Mouse (Mus musculus) brown adipose tissue, adult 24 weeks (tissue): ENCODE results near the gene N4bp3. TPM values are rescaled to one million over a fixed set of nuclear protein-coding genes. Genes with fewer than 3 reads are reported as not detected.
A peak's percentile ranks its signal among the peaks of the same experiment; 100 is the strongest.

ENCODE experiments used
- H3K27ac ChIP-seq: fragments of 200-500 bp; replicated peaks from 2 replicates; pipeline ENCODE4 v1.5.1; 2012; ENCODE audit warnings: low read depth, mild to moderate bottlenecking, low read length
- H3K4me1 ChIP-seq: fragments of 200-500 bp; 2 replicates; pipeline ENCODE4 v1.6.1; 2012; ENCODE audit warnings: low read length, mixed read lengths; ENCODE audit not compliant: control insufficient read depth, insufficient read depth, insufficient read length
- H3K4me3 ChIP-seq: fragments of 200-500 bp; 2 replicates; pipeline ENCODE4 v1.5.1; 2012; ENCODE audit warnings: low read depth, mild to moderate bottlenecking, low read length, moderate library complexity; ENCODE audit not compliant: insufficient read depth
- polyA plus RNA-seq: library from polyadenylated mRNA; stranded (reverse); fragments of >200 nt; gene quantifications from 2 replicates; pipeline ENCODE4 v1.2.4, GENCODE M21; 2012; ENCODE audit not compliant: missing spikeins, insufficient read depth, insufficient read length

Gene N4bp3
- polyA plus RNA-seq, 1 experiment, result 2.0 TPM

DNA sequence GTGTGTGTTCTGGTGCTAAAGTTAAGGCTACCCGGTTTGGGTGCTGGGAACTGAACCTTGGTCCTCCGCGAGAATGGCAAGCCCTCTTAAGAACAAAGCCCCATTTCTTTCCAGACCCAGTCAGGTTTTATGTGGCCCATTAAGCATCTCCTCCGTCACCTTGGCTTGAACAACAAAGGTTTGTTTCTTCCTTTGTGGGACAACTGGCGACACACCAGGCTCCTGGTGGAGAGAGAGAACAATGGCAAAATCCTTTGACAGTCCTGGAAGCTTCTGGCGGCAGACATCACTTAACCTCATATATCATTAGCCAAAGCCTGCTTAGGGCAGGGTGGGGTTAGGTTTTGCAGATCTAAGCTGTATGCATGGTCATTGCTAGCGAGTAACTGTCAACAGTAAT, 12.0 kb upstream of the N4bp3 start:
- H3K4me3 ChIP-seq, result no peak overlapping the region
- no peak overlapping the region for H3K27ac ChIP-seq
- H3K4me1 ChIP-seq, result peaks cover 15% of the 10 kb centered on the region

DNA sequence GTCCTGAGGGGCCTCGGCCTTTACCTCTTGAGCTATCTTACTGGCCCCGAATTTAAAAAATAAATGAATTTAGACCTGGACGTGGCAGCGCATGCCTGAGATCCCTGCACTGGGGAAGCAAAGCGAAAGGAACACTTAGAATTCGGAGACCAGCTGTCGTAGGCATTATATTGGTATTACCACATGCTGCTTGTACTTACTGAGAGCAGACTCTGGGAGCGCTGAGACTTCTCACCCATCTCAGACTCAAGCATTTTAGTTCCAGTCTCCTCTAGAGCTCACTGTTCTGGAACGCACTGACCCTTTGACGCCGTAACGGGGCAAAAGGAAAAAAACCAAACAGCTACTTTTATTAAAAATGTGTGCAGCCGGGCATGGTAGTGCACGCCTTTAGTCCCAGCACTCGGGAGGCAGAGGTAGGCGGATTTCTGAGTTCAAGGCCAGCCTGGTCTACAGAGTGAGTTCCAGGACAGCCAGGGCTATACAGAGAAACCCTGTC, 11.3 kb upstream of the N4bp3 start:
- no peak overlapping the region for H3K4me3 ChIP-seq
- H3K4me1 ChIP-seq, result peaks cover 20% of the 10 kb centered on the region
- no peak overlapping the region for H3K27ac ChIP-seq

DNA sequence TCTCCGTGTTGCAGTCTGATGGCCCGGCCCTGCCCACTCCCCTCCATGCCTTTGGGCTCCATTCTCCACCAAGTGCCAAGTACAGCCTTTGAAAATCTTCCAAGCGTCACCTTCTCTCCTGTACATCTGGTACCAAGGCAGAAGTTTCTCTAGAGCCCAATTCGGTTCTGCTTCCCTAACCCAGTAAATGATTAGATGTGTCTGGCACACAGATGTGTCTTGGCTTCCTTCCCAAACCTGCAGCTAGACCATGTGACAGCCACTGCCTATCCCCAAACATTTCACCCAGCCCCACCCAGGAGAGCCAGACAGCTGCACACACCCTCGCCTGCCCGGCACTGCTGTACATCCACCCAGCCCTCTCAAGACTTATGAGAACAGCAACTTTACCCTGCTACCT, 8.1 kb upstream of the N4bp3 start:
- H3K4me3 ChIP-seq, result no peak overlapping the region
- H3K27ac ChIP-seq, result 0 out of 2 replicates have a peak overlapping the region, but pooled peaks have one; percentile 31
- peaks cover 33% of the 10 kb centered on the region for H3K4me1 ChIP-seq

DNA sequence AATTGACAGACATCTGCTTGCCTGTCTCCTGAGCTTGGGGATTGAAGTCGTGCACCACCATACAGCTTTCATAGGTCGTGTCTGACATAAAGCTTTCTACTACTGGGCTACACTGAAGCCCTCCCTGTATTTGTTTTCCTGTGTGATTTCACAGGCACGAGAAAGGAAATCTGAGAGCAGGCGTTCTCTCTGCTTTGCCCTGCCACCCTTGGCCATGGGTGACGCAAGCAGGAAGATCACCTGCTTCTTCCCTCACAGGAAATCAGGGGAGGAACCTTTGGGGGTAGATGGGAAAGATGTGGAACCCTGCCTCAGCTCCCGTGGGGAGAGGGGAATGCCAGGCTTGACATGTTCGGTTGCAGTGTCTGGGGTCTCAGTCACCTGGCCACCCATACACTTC, 7.6 kb upstream of the N4bp3 start:
- Histone ChIP-seq H3K4me3 (no peak overlapping the region), H3K27ac (0 out of 2 replicates have a peak overlapping the region, but pooled peaks have one; percentile 47)

DNA sequence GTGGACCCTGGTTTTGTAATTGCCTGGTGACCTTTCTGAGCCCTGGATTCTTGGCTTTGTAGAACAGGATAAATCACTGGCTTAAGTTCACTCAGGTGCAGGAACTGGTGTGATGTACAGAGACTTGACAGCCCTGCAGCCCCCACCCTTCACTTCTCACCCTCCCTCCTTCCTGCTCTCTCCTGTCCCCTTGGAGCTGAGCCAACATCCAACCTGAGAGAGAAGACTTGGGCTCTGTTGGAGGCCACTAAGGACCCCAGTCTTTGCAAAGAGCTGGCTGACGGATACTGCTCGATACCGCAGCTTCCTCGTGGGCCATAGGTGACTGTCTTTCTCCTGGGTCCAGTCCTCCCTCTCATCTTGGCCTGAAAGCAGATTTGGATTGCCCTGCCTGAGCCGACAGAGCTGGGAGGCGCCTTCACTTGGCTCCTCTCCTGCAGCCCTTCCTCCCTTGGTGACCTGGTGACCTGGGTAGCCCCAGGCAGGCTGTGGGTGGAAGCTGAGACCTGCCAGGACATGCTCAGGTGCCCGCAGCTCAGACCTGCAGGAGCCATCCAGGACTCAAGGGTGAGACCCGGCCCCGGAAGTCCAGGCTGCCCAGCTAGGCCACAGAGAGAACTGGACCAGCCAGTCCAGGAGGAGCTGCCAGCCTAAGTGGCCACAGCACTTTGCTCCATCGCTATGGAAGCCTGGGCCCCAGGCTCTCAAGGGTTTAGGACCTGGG, 6.3 kb upstream of the N4bp3 start:
- H3K27ac ChIP-seq, result no peak overlapping the region; the same call in 1 of the 2 replicates
- no peak overlapping the region for H3K4me3 ChIP-seq
- H3K4me1 ChIP-seq, result peaks cover 30% of the 10 kb centered on the region

More for the DNA sequence above, 7.6 kb upstream of the N4bp3 start:
- peaks cover 33% of the 10 kb centered on the region for H3K4me1 ChIP-seq

DNA sequence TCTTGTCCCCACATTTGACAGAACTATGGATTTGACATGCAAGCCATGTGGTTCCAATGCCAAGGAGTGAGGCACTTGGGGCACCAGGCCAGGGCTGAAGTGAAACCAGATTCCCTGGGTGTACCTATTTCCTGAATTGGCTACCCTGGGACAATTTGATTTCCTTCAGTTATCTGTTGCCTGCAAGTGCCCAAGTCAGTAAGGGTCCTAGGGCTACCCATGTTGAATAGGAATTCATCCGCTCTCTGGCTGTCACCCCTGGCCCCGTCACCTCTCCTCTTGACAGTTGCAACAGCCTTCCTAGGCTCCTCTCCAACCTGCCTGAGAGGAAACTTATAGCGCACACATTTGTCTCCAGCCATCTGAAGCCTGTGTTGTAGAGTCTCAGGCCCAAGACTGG, 4.2 kb upstream of the N4bp3 start:
- H3K27ac ChIP-seq, result peak overlapping the region; percentile 60
- peaks cover 30% of the 10 kb centered on the region for H3K4me1 ChIP-seq
- H3K4me3 ChIP-seq, result no peak overlapping the region

DNA sequence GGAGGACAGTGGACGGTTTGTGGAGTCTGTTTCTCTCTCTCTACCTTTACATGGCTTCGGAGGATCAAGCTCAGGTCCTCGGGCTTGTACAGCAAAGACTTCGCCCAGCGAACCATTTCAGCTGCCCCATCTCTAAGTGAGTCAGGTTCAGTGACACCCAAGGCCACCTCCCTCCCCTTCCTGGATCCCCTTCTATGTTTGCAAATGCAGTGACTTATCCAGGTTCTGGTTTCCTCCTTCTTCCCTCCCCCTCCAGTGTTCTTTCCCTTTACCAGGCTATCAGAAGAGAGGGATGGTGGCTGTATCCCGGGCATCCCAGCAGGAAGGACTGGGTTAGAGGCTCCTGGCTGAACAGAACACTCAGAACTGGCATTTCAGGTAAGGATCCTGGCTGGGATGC, 3.1 kb upstream of the N4bp3 start:
- H3K27ac ChIP-seq, result no peak overlapping the region
- H3K4me3 ChIP-seq, result no peak overlapping the region
- H3K4me1 ChIP-seq, result peaks cover 21% of the 10 kb centered on the region

DNA sequence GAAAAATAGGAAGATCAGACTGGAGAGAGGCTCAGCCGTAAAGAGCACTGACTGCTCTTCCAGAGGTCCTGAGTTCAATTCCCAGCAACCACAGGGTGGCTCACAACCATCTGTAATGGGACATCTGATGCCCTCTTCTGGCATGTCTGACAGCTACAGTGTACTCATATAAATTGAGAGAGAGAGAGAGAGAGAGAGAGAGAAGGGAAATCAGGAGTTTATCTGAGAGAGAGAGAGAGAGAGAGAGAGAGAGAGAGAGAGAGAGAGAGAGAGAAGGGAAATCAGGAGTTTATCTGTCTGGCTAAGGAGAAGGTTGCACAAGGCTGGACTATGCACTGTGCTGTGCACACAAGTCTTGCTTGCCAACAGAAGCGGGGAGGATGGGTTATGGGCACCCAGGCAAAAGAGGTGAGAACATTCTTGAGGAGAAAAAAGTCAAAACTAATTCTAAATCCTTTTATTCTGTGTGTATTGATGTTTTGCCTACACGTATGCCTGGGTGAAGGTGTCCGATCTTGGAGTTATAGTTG, 2.3 kb upstream of the N4bp3 start:
- Histone ChIP-seq H3K27ac (no peak overlapping the region), H3K4me1 (peaks cover 17% of the 10 kb centered on the region), H3K4me3 (no peak overlapping the region)

DNA sequence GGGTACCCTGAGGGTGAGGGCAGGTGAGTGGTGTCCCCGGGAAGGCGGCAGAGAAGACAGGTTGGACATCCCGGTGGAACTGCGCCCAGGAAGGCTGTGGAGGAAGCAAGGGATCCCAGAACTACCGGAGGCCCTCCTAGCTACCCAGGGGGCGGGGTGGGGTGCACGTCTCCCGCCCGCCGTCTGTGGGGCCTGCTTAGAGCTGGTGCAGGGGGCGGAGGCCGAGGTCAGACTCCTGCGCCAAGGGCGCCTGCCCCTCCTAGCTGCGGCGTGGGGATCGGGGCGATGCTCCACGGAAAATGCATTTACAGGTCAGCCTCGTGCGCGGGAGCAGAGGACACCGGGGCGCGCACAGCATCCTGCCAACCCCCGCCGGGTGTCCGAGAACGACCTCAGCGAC, 381 bp downstream of the N4bp3 start:
- H3K27ac ChIP-seq, result peak overlapping the region; percentile 93
- H3K4me3 ChIP-seq, result peak overlapping the region; percentile 77
- H3K4me1 ChIP-seq, result peaks cover 8% of the 10 kb centered on the region

DNA sequence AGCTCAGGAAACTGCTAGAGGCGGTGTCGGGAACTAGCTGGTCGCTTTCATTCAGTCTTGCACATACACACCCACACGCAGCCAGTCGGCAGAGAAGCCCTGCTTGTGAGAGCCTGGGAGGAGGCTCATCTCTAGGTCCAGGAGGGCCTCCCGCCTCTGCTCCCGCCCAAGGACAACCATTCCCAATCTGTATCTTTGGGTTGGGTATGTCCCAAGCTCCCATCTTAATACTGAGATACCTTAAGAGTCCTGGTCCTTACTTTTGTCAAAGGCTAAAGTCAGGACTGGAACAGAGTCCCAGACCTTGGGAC, 798 bp downstream of the N4bp3 start:
- Histone ChIP-seq H3K27ac (peak overlapping the region; percentile 93), H3K4me3 (peak overlapping the region; percentile 77), H3K4me1 (peaks cover 10% of the 10 kb centered on the region)

DNA sequence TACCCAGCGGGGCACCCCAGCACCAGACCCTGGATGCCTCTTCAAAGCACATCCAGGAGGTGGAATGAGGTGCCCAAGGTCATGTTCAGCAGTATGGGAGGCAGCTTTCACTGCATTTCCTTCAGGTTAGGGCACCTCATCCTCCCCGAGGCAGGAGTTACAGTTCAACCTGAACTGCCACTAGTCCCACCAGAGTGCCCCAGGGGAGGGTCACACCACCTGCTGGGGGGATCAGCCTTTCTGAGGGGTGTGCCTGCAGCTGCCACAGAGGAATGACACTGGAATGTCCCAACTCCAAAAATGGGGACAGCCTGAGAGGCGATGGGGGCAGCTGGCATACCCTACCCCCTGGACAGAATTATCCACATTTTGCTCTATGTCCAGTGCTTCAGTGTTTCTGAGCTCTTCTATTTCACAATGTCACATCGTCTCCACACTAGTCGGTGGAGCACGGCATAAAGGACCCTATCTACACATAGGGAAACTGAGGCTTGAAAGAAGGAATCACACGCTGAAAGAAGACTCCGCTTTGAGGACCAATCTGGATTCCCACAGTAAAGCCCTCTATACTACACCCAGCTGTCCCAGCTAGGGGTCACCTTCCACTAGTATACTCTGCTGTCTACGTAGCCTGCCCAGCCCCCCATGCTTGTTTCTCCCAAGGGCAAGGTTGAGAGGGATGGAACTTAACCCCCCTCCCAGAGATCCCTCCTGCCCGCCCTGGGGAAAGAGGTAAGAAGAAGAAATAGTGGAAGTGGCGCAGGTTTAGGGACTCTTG, 1.3 kb downstream of the N4bp3 start:
- Histone ChIP-seq H3K27ac (peak overlapping the region; percentile 93), H3K4me3 (peak overlapping the region; percentile 77), H3K4me1 (peaks cover 12% of the 10 kb centered on the region)

DNA sequence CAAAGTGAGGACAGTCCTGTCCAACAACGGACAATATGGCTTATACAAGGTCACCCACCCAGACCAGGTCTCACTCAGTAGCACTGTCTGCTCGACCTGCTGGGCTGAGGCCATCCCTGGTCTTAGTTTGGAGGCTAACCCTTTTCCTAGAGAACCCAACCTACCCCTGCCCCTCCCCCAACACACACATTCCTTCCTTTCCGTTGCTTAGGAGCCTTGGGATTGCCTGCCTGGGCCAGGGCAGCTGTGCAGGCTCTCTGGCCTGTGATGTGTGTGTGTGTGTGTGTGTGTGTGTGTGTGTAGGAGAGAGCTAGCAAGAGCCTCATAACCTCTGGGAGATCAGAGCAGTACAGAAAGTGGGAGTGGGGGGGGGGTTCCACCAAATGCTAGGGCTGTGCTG, 2.1 kb downstream of the N4bp3 start:
- H3K4me1 ChIP-seq, result peaks cover 19% of the 10 kb centered on the region
- peak overlapping the region; percentile 93 for H3K27ac ChIP-seq
- H3K4me3 ChIP-seq, result peak overlapping the region; percentile 77

DNA sequence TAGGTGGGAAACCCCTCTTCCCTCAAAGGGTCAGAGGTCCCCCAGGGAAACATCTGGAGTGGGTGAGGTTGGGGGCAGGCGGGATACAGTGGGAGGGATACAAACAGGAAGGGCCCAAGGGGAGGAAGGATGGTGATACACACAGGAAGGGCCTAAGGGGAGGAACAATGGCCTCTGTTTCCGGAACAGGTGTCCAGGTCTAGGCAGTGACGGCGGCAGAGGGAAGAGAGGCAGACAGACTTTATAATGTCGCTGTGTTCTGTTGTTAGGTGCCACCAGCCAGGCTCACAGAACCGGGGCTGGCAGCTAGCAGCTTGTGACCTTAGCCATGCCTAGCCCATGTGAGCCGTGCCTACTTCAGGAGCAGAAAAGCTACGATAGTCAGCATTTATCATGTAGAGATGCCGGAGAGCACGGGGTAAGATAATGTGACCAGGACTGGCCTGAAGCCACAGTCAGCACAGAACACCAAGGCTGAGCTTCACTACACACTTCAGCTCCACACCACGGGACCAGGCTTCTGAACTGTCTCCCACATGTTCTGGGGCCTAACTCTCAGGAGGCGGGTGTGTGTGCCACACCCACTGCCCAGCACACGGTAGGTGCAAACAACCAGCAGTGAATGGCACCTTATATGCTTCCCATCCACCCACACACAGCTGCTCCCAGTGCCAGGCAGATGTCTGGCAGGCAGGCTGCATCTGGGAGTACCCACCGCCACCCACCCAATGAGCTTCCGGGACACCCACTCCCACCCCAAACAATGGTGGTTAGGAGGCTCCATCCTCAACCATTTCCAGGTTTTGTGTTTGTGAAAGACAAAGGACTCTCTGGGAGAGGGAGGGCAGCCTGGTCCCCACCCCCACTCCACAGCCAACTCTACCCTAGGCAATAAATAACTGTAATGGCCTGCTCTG, 3.6 kb downstream of the N4bp3 start:
- H3K4me3 ChIP-seq, result peak overlapping the region; percentile 53
- peak overlapping the region; percentile 98 for H3K27ac ChIP-seq

DNA sequence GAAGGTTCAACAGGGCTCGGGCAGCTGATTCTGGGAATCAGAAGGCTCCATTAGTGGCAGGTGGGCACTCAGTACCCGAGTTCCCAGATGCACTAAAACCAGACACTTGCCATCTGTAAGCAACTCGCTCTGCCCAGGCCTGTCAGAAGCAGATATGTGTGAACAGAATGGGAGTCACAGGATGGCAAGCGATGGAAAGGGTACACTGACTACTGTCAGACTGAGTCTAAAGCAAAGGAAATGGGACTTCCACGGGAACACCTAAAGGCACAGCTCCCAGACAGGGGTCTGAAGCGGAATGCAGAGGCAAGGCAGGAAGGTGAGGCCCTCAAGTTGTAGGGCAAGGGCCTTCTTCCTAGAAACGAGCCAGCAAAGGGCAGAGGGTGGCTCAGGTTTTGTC, 4.4 kb downstream of the N4bp3 start:
- H3K4me1 ChIP-seq, result peaks cover 29% of the 10 kb centered on the region
- H3K27ac ChIP-seq, result peak overlapping the region; percentile 95

More for the DNA sequence above, 3.6 kb downstream of the N4bp3 start:
- H3K4me1 ChIP-seq, result peaks cover 28% of the 10 kb centered on the region

DNA sequence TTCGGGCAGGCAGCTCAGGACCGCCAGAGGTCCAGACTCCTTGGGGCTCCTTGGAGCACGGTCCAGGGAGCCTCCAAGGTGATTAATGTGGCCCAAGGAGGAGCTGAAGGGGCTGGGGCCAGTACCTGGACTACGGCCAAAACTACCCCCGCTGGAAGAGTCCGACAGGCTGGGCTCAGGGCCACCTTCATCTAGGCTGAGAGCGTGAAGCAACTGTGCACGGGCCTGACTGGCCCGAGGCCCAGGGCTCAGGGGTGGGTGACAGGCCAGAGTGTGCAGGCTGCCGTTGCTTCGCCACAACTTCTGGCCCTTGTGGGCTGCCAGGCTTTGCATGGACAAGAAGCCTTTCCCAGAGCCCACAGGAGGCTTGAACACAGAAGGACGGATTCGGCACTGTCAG, 5.3 kb downstream of the N4bp3 start:
- peaks cover 35% of the 10 kb centered on the region for H3K4me1 ChIP-seq
- H3K27ac ChIP-seq, result peak overlapping the region; percentile 95
- H3K4me3 ChIP-seq, result peak overlapping the region; percentile 53

More for the DNA sequence above, 4.4 kb downstream of the N4bp3 start:
- H3K4me3 ChIP-seq, result peak overlapping the region; percentile 53
